Mouse (Mus musculus) liver, postnatal 0 days (tissue): ENCODE results near the gene Spsb4. TPM values are rescaled to one million over a fixed set of nuclear protein-coding genes. Genes with fewer than 3 reads are reported as not detected.
"Not testable (repeated sequence)": the region's sequence is repeated elsewhere in the genome, so short reads cannot be mapped to it uniquely, and the experiment has no call there.

ENCODE experiments used
- ATAC-seq: fragments of 200-750 bp; cut with Nextera tagmentation; 2 replicates; pipeline ENCODE4 v1.8.0; 2017; ENCODE audit warnings: mild to moderate bottlenecking, moderate library complexity
- DNase-seq: peaks from one replicate; pipeline ENCODE4 v3.0.0-alpha.2; 2016
- H3K27ac ChIP-seq: fragments of 300-500 bp; sonication (generic); 2 replicates; pipeline ENCODE4 v1.5.1; 2014; ENCODE audit warnings: antibody characterized with exemption, moderate library complexity, mild to moderate bottlenecking, low read depth
- H3K27me3 ChIP-seq: fragments of 300-500 bp; sonication (generic); 2 replicates; pipeline ENCODE4 v1.6.1; 2014; ENCODE audit warnings: low read length, control low read depth, mixed read lengths; ENCODE audit not compliant: insufficient read depth
- H3K36me3 ChIP-seq: fragments of 300-500 bp; sonication (generic); replicated peaks from 2 replicates; pipeline ENCODE4 v1.6.1; 2014; ENCODE audit warnings: mild to moderate bottlenecking, control low read depth, low read length, moderate library complexity, mixed read lengths; ENCODE audit not compliant: insufficient read depth
- H3K4me1 ChIP-seq: fragments of 300-500 bp; sonication (generic); 2 replicates; pipeline ENCODE4 v1.6.1; 2014; ENCODE audit warnings: antibody characterized with exemption, mild to moderate bottlenecking, control low read depth; ENCODE audit not compliant: insufficient read depth
- H3K4me2 ChIP-seq: fragments of 300-500 bp; sonication (generic); 2 replicates; pipeline ENCODE4 v1.6.1; 2014; ENCODE audit warnings: low read depth, mild to moderate bottlenecking, low read length, moderate library complexity, mixed read lengths
- H3K4me3 ChIP-seq: fragments of 300-500 bp; sonication (generic); 2 replicates; pipeline ENCODE4 v1.5.1; 2014; ENCODE audit warnings: low read depth, low read length
- H3K9ac ChIP-seq: fragments of 300-500 bp; sonication (generic); replicated peaks from 2 replicates; pipeline ENCODE4 v1.6.1; 2014; ENCODE audit warnings: mild to moderate bottlenecking, moderate library complexity
- H3K9me3 ChIP-seq: fragments of 300-500 bp; sonication (generic); 2 replicates; pipeline ENCODE4 v1.6.1; 2016; ENCODE audit warnings: mild to moderate bottlenecking, control low read depth, low read length, mixed read lengths
- CTCF ChIP-seq: sonication (generic); IDR thresholded peaks from 2 replicates; pipeline ENCODE4 v1.5.1; 2016; ENCODE audit warnings: antibody characterized with exemption, low read depth
- EP300 ChIP-seq: IDR thresholded peaks from 2 replicates; pipeline ENCODE4 v1.6.1; 2016; ENCODE audit warnings: antibody characterized with exemption, low read depth, mild to moderate bottlenecking
- WGBS: fragments of 180-500 bp; shearing (Covaris S2); extraction: QIAGEN DNeasy Blood & Tissue Kit; methylation state at CpG from one replicate; pipeline ENCODE4 v1.1.7; 2014; ENCODE audit not compliant: insufficient replicate concordance; 5-methylcytosine and 5-hydroxymethylcytosine counted together
- polyA plus RNA-seq: library from polyadenylated mRNA; unstranded; fragments of >200 nt; fragmentation: Nextera tagmentation; extraction: Ambion mirVana; gene quantifications from 2 replicates; pipeline ENCODE4 v1.2.1, GENCODE M21; 2015

Spsb4 gene
- polyA plus RNA-seq, 1 experiment from 2014 or later: 0.99 TPM

GRCm38 (mm10) chr9:96938887-96939286, 79.8 kb downstream of the Spsb4 start:
- Histone ChIP-seq H3K4me1 (0 out of 2 replicates have a peak, but pooled peaks cover 2% of the 10 kb centered on the region), H3K4me3 (no peak overlapping the region), H3K4me2 (no peak overlapping the region), H3K9ac (no peak overlapping the region), H3K36me3 (no peaks in the 10 kb centered on the region), H3K27me3 (peaks cover 18% of the 10 kb centered on the region; the same call in 1 of the 2 replicates), H3K27ac (no peak overlapping the region), H3K9me3 (no peaks in the 10 kb centered on the region)
- no peak for ATAC-seq
- TF ChIP-seq EP300 (no peak), CTCF (no peak)
- 79% methylated on average over 5 of the region's 5 CpGs for WGBS
- DNase-seq: no peak

GRCm38 (mm10) chr9:96936427-96936826, 82.2 kb downstream of the Spsb4 start:
- not testable (repeated sequence) for H3K4me3 ChIP-seq, H3K4me1 ChIP-seq, H3K9ac ChIP-seq, DNase-seq, H3K9me3 ChIP-seq, H3K4me2 ChIP-seq, ATAC-seq, H3K36me3 ChIP-seq, H3K27ac ChIP-seq
- WGBS: 64% methylated on average over 2 of the region's 2 CpGs
- peaks cover 13% of the 10 kb centered on the region; the same call in 1 of the 2 replicates for H3K27me3 ChIP-seq

- TF ChIP-seq CTCF (no peak), EP300 (no peak)
- Histone ChIP-seq H3K27ac (no peak overlapping the region), H3K27me3 (peaks cover 13% of the 10 kb centered on the region; the same call in 1 of the 2 replicates), H3K4me2 (peak overlapping the region; percentile 13; the same call in 1 of the 2 replicates), H3K9me3 (no peaks in the 10 kb centered on the region), H3K4me1 (0 out of 2 replicates have a peak, but pooled peaks cover 2% of the 10 kb centered on the region), H3K36me3 (no peaks in the 10 kb centered on the region), H3K9ac (no peak overlapping the region), H3K4me3 (no peak overlapping the region)
- ATAC-seq (no peak), DNase-seq (no peak)
- WGBS: 23% methylated on average over 15 of the region's 15 CpGs
These were observed 82.9 kb downstream of the Spsb4 start for GRCm38 (mm10) chr9:96935556-96936300.

- 61% methylated on average over 3 of the region's 3 CpGs for WGBS
- ATAC-seq: no peak
These were observed 83.8 kb downstream of the Spsb4 start for GRCm38 (mm10) chr9:96934816-96935215.

GRCm38 (mm10) chr9:96932751-96933150, 85.9 kb downstream of the Spsb4 start:
- no peak overlapping the region for H3K4me2 ChIP-seq
- TF ChIP-seq CTCF: no peak
- no peak for TF ChIP-seq EP300
- H3K9ac ChIP-seq: no peak overlapping the region
- no peaks in the 10 kb centered on the region for H3K9me3 ChIP-seq
- H3K36me3 ChIP-seq: no peaks in the 10 kb centered on the region
- H3K4me1 ChIP-seq: 0 out of 2 replicates have a peak, but pooled peaks cover 2% of the 10 kb centered on the region
- 83% methylated on average over 8 of the region's 8 CpGs for WGBS
- no peak for ATAC-seq
- no peak overlapping the region for H3K4me3 ChIP-seq
- no peak for DNase-seq
- peaks cover 17% of the 10 kb centered on the region; the same call in 1 of the 2 replicates for H3K27me3 ChIP-seq
- no peak overlapping the region for H3K27ac ChIP-seq

More at GRCm38 (mm10) chr9:96934816-96935215, 83.8 kb downstream of the Spsb4 start:
- Histone ChIP-seq H3K9me3 (no peaks in the 10 kb centered on the region), H3K27ac (no peak overlapping the region), H3K4me3 (no peak overlapping the region), H3K9ac (no peak overlapping the region), H3K4me2 (no peak overlapping the region), H3K36me3 (no peaks in the 10 kb centered on the region), H3K4me1 (0 out of 2 replicates have a peak, but pooled peaks cover 2% of the 10 kb centered on the region), H3K27me3 (peaks cover 13% of the 10 kb centered on the region; the same call in 1 of the 2 replicates)
- TF ChIP-seq CTCF (no peak), EP300 (no peak)
- DNase-seq: no peak

- Histone ChIP-seq H3K4me3 (no peak overlapping the region), H3K36me3 (no peaks in the 10 kb centered on the region), H3K9ac (no peak overlapping the region), H3K9me3 (peaks cover 7% of the 10 kb centered on the region), H3K4me2 (no peak overlapping the region), H3K27ac (no peak overlapping the region), H3K4me1 (no peaks in the 10 kb centered on the region), H3K27me3 (peaks cover 20% of the 10 kb centered on the region; the same call in 1 of the 2 replicates)
- no peak for TF ChIP-seq CTCF
- TF ChIP-seq EP300: no peak
- DNase-seq: no peak
- 72% methylated on average over 17 of the region's 17 CpGs for WGBS
- ATAC-seq: no peak
These were observed 94.9 kb downstream of the Spsb4 start for GRCm38 (mm10) chr9:96923577-96924316.
